Mouse (Mus musculus) neutrophil, adult 59 days (primary cell): Measurements from ENCODE around the gene Zc3h12a. TPM values are rescaled to one million over a fixed set of nuclear protein-coding genes. Genes with fewer than 3 reads are reported as not detected.

ENCODE experiments used
- total RNA-seq, 2 experiments: library from RNA; stranded (reverse); gene quantifications; 1 replicate in 1 of 2; 2 replicates in 1 of 2; pipeline ENCODE4 v1.2.4; 2023

Gene Zc3h12a
- total RNA-seq = 100 to 1,000 TPM; 134 to 145 TPM

DNA sequence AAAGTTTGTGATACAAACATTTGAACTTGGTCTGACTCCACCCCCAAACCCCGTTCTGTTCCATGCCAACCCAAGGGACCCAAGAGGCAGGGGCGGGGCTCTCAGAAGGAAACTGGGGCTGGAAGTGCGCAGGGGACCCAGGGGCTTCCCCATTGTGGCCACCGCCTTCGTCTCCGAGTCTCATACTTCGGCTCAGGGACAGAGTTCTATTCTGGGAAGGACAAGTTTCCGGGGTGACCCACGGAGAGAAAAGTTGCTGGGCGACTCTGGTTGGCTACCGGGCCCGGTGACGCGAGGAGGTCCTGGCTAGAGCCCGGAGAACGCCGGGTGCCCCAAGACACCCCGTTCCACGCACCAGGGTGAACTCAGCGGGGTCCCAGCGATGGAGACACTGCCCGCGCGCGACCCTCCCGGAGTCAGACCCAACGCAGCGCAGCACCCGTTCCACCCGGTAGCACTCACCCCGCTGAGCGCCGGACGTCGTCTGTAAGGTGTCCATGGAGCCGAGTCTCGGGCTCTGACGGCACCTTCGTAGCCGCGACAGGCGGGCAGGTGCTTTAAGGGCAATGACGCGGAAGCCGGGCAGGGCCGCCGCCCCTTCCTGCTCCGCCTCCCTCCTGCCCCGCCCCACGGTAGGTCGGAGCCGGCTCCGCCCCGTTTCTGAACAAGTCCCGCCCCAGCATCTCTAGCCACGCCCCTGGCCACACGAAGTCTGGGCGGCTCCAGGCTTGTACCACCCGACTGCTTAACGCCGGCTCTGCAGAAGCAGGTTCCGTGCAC lies at the start of gene Zc3h12a:
TSS of gene Zc3h12a (minus strand) at position 536 of the 780 bp plus-strand sequence.

DNA sequence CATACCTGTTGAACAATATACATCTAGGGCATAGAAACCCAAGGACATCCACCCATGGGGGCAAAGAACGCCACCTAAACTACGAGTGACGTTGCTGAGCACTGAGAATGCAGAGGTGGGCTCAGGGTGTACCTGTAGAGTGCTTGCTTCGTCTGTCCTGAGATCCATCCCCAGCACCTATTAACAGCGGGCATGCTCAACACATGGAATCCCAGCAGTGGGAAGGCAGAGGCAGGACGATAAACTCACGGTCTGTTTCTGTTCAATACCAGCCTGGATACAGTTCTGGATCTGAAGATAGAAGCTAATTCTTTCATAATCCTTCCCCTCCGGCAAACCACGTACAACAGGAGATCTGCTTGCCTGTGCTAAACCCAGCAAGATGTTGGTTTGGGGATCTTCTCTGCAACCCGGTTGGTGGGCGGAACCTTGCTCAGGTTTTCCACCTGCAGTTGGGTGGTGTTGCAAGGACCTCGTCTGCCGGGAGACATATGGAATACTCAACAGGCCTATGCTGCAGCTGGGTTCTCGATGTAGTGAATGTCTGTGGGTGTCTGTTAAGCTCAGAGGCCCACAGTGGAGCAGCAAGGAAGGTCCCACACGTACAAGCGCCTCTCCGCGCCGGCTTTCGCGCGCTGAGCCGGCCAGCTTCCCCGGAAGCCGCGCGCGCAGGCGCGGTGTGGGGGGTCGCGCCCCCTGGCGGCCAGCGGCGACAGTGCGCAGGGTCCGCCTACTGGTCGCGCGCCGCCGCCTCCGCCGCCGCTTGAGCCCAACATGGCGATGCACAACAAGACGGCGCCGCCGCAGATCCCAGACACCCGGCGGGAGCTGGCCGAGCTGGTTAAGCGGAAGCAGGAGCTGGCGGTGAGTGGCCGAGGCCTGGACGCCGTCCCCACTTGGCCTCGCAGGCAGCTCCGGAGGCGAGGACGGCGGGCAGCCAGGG lies 43.0 kb downstream of the Zc3h12a start, which contains the start of gene Meaf6:
TSS of gene Meaf6 (plus strand) at position 732 of the 943 bp plus-strand sequence.

Other genes with a start within 250 kb of the Zc3h12a start
- gene Epha10, start 246.9 kb downstream of the Zc3h12a start, total RNA-seq = not detected
- gene 9930104L06Rik, start 190.8 kb downstream of the Zc3h12a start, total RNA-seq = 10 to 100 TPM in 1 of 2 experiments, 1 to 10 TPM in 1; 9.5 to 12.9 TPM
- gene Cdca8, start 188.5 kb downstream of the Zc3h12a start, total RNA-seq = 10 to 100 TPM; 62.1 to 65.9 TPM
- 1 to 10 TPM; 2.1 to 2.6 TPM for gene Rspo1, start 141.4 kb downstream of the Zc3h12a start, total RNA-seq
- 10 to 100 TPM; 50.5 to 68.9 TPM for gene Gnl2, start 111.3 kb downstream of the Zc3h12a start, total RNA-seq
- gene Dnali1, start 62.1 kb downstream of the Zc3h12a start, total RNA-seq = not detected
- gene Snip1, start 61.2 kb downstream of the Zc3h12a start, total RNA-seq = 10 to 100 TPM; 31.7 to 32.7 TPM
- 10 to 100 TPM; 19.1 to 28.1 TPM for gene Meaf6, start 42.7 kb downstream of the Zc3h12a start, total RNA-seq